19 mouse cellular contexts compared by ENCODE assay signal in the genomic region with DNA sequence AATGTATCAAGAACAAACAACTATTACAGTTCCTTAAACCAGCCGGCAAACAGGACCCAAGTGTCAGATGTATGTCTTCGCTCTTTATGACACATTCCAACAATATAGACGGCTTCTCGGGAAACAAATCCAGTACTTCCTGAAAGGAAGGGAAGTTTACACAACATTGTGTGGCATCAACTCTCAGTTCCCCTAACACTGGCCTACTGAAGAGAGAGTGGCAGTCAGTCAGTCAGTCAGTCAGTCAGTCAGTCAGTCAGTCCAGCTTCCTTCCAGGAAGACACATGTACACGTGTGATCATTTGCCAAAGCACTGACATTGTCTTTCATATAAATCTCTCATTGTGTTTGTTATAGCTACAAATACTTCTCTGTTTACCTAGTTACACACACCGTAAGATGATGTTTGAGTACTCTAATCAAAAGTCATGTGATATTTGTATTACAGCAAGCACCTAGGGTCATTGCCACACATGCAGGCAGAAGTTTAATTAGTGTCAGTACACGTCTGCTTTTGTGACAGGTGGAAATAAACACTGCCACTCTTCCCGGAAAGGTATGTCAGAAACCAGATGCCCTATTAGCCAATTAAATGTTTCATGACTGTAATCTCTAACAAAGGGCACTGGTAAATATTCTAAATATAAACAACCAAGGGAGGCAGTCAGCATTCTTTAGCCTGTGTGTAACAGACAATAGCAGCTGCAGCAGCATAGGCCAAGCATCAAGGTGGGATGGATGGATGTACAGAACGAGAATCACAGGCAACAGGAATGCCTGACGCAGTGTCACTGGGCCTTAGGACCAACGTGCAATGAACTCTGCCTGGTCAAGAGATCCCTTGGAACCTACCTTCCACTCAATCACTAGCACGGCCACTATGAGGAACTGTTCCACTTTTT.
DNase-seq lines count a peak whose midpoint lies in the region; ATAC-seq and TF ChIP-seq lines count a peak whose summit lies in the region.
"Had no signal": no experiment of that assay in that cellular context is flagged by ENCODE, and none has a peak within 500 bp of the region (broad histone marks: within the 10 kb centered on the region; RNA-seq: fewer than 3 reads in every experiment).

No protein-coding gene starts in this region.

- H3K4me2 ChIP-seq in liver, embryonic 11.5 days, result no peak overlapping the region
- H3K4me2 ChIP-seq in myocyte (ENCODE audit: low read depth), result no peak overlapping the region
- H3K4me2 ChIP-seq: hindbrain, embryonic 13.5 days; kidney, embryonic 15.5 days; limb, embryonic 13.5 days; midbrain, embryonic 11.5 days; neural tube, embryonic 13.5 days had no signal

- H3K27ac ChIP-seq in liver, adult 2 months (replicated peaks; ENCODE audit: insufficient read depth, low read depth, low read length), result no peak overlapping the region
- H3K27ac ChIP-seq in liver, embryonic 11.5 days (ENCODE audit: low read depth, low read length), result no peak overlapping the region
- H3K27ac ChIP-seq: heart, embryonic 10.5 days; hindbrain, embryonic 13.5 days; kidney, embryonic 15.5 days; limb, embryonic 13.5 days; neural tube, embryonic 13.5 days had no signal

- no peaks in the 10 kb centered on the region for H3K9me3 ChIP-seq in liver, embryonic 11.5 days (ENCODE audit: control insufficient read depth, low read length)
- H3K9me3 ChIP-seq: heart, embryonic 10.5 days; hindbrain, embryonic 13.5 days; kidney, embryonic 15.5 days; limb, embryonic 13.5 days; neural tube, embryonic 13.5 days had no signal

- intact Hi-C loops in left cerebral cortex, postnatal 10 days (cut with DNase I), result no loop called here

- H3K9ac ChIP-seq in liver, adult 2 months (ENCODE audit: low read depth, low read length), result no peak overlapping the region
- no peak overlapping the region for H3K9ac ChIP-seq in liver, embryonic 11.5 days (ENCODE audit: low read depth, low read length)
- H3K9ac ChIP-seq: hindbrain, embryonic 13.5 days; kidney, embryonic 15.5 days; limb, embryonic 13.5 days; neural tube, embryonic 13.5 days had no signal

- H3K36me3 ChIP-seq in liver, adult 2 months (ENCODE audit: control insufficient read depth, insufficient read depth, low read length), result no peaks in the 10 kb centered on the region
- H3K36me3 ChIP-seq in liver, embryonic 11.5 days (ENCODE audit: control insufficient read depth, insufficient read depth, low read length), result no peaks in the 10 kb centered on the region
- no peaks in the 10 kb centered on the region for H3K36me3 ChIP-seq in myocyte (ENCODE audit: control insufficient read depth, insufficient read depth)
- H3K36me3 ChIP-seq: heart, embryonic 10.5 days; hindbrain, embryonic 13.5 days; kidney, embryonic 15.5 days; limb, embryonic 13.5 days; neural tube, embryonic 13.5 days had no signal

- no peak for TF ChIP-seq CTCF in liver, adult 2 months (IDR thresholded peaks at IDR 0.05; ENCODE audit: low read depth, low read length)

- no peak overlapping the region for H3K4me3 ChIP-seq in liver, adult 2 months (ENCODE audit: insufficient read depth, low read depth, low read length)
- no peak overlapping the region for H3K4me3 ChIP-seq in liver, embryonic 11.5 days (ENCODE audit: low read depth, low read length)
- H3K4me3 ChIP-seq in myocyte, result no peak overlapping the region
- H3K4me3 ChIP-seq: heart, embryonic 10.5 days; hindbrain, embryonic 13.5 days; kidney, embryonic 15.5 days; limb, embryonic 13.5 days; neural tube, embryonic 13.5 days had no signal

- H3K27me3 ChIP-seq in liver, adult 2 months (ENCODE audit: control insufficient read depth, insufficient read depth, low read length), result no peaks in the 10 kb centered on the region
- H3K27me3 ChIP-seq in liver, embryonic 11.5 days (replicated peaks; ENCODE audit: control insufficient read depth, insufficient read depth, low read length), result no peaks in the 10 kb centered on the region
- H3K27me3 ChIP-seq in myocyte (ENCODE audit: control insufficient read depth, insufficient read depth, insufficient read length), result no peaks in the 10 kb centered on the region
- H3K27me3 ChIP-seq: kidney, embryonic 15.5 days; limb, embryonic 13.5 days; neural tube, embryonic 13.5 days had no signal

- H3ac ChIP-seq in myocyte (ENCODE audit: control insufficient read depth, insufficient read length), result no peak overlapping the region

- DNase-seq in liver, adult 2 months (ENCODE audit: extremely low read depth, low read depth, low spot score), result peak; percentile 87
- no peak for DNase-seq in liver, embryonic 11.5 days (ENCODE audit: low spot score)
- DNase-seq in lung, postnatal 36 days, result peak; percentile 56
- DNase-seq in left cerebral cortex, postnatal 10 days (ENCODE audit: extremely low spot score in 1 of 2, low spot score in 2 of 2), result no peak
- no peak for DNase-seq in cerebellum, adult 9-10 months
- DNase-seq: cerebellum, postnatal 14 days; gastrocnemius, postnatal 25 days; heart, postnatal 14 days; spleen, adult 18-20 months; thymus, postnatal 36 days had no signal

- H3K4me1 ChIP-seq in liver, adult 2 months (ENCODE audit: control insufficient read depth, insufficient read depth, low read length), result peaks cover 13% of the 10 kb centered on the region
- peaks cover 11% of the 10 kb centered on the region for H3K4me1 ChIP-seq in liver, embryonic 11.5 days (replicated peaks; ENCODE audit: control insufficient read depth, insufficient read depth, low read length)

- H3K79me2 ChIP-seq in liver, adult 2 months (ENCODE audit: control insufficient read depth, insufficient read depth, low read length), result no peaks in the 10 kb centered on the region; the same call in 1 of the 2 replicates
- H3K79me2 ChIP-seq in myocyte (ENCODE audit: control insufficient read depth, insufficient read depth), result no peaks in the 10 kb centered on the region

- TF ChIP-seq POLR2A in liver, adult 2 months (IDR thresholded peaks at IDR 0.05; ENCODE audit: extremely low read depth, insufficient read depth, low read length), result no peak
- TF ChIP-seq POLR2A in myocyte (IDR thresholded peaks at IDR 0.05; ENCODE audit: insufficient read length, low read depth), result no peak

- whole genome bisulfite sequencing in liver, adult 2 months, result 33% methylated on average over 12 of the region's 12 CpGs
- 76% methylated on average over 12 of the region's 12 CpGs for WGBS in liver, embryonic 11.5 days

- ATAC-seq in liver, embryonic 11.5 days (replicated peaks; ENCODE audit: low FRiP score), result no peak
- peak; percentile 71 for ATAC-seq in granulocyte monocyte progenitor cell, adult 5-6 weeks (replicated peaks; ENCODE audit: poor library complexity, severe bottlenecking)
- ATAC-seq: inflammation-experienced regulatory T-cells, adult 6 months had no signal

TF ChIP-seq in myocyte, 11 proteins besides CTCF, POLR2A, EP300 and RAD21:
- TF ChIP-seq CEBPB (IDR thresholded peaks at IDR 0.05; ENCODE audit: insufficient read depth, poor library complexity, severe bottlenecking), result peak; percentile 2; the same call in 1 of the 2 replicates
- TF ChIP-seq MYOD1 (IDR thresholded peaks at IDR 0.05; ENCODE audit: control insufficient read depth in 1 of 3, insufficient read length in 2 of 3, low read depth in 2 of 3), result peak; percentile 63 to 95 (median 76)
- TF ChIP-seq POLR2AphosphoS2 (IDR thresholded peaks at IDR 0.05; ENCODE audit: insufficient read length, low read depth), result no peak

Comparison
In these comparisons a context has a peak if more than half of its experiments do, and no peak if none do; other contexts are left out.
1. DNase-seq: peak in liver, adult 2 months (single experiment) and lung, postnatal 36 days (single experiment); none in liver, embryonic 11.5 days (single experiment), left cerebral cortex, postnatal 10 days (0 of 2) and cerebellum, adult 9-10 months (single experiment).